ENCODE assay signal across 23 mouse cellular contexts in genomic region chr12:117229442-117229841, GRCm38 (mm10).
DNase-seq lines count a peak whose midpoint lies in the region; ATAC-seq lines count a peak whose summit lies in the region.
"Had no signal": no experiment of that assay in that cellular context is flagged by ENCODE, and none has a peak within 500 bp of the region (broad histone marks: within the 10 kb centered on the region; RNA-seq: fewer than 3 reads in every experiment).

No protein-coding gene starts in this region.

- intact Hi-C loops in left cerebral cortex, postnatal 14 days (cut with DNase I), result no loop called here
- intact Hi-C loops in left cerebral cortex, postnatal 4 days (cut with DNase I), result no loop called here

- 0 out of 2 replicates have a peak overlapping the region, but pooled peaks have one; percentile 14 for H3K27ac ChIP-seq in forebrain, embryonic 15.5 days (replicated peaks)
- H3K27ac ChIP-seq in forebrain, embryonic 14.5 days (ENCODE audit: low read depth, low read length), result no peak overlapping the region
- 0 out of 2 replicates have a peak overlapping the region, but pooled peaks have one; percentile 41 for H3K27ac ChIP-seq in midbrain, embryonic 13.5 days
- H3K27ac ChIP-seq: heart, embryonic 13.5 days; hindbrain, postnatal 0 days; limb, embryonic 13.5 days; liver, embryonic 12.5 days; neural tube, embryonic 15.5 days had no signal

- no peaks in the 10 kb centered on the region for H3K9me3 ChIP-seq in forebrain, embryonic 15.5 days
- no peaks in the 10 kb centered on the region for H3K9me3 ChIP-seq in forebrain, embryonic 14.5 days (replicated peaks; ENCODE audit: control insufficient read depth, low read length)
- no peaks in the 10 kb centered on the region for H3K9me3 ChIP-seq in midbrain, embryonic 13.5 days
- H3K9me3 ChIP-seq: heart, embryonic 13.5 days; limb, embryonic 13.5 days; liver, embryonic 12.5 days; neural tube, embryonic 15.5 days had no signal

- no peak overlapping the region for H3K9ac ChIP-seq in forebrain, embryonic 15.5 days (replicated peaks)
- no peak overlapping the region for H3K9ac ChIP-seq in forebrain, embryonic 14.5 days (ENCODE audit: low read length)
- no peak overlapping the region for H3K9ac ChIP-seq in midbrain, embryonic 13.5 days (replicated peaks)
- H3K9ac ChIP-seq: heart, embryonic 13.5 days; limb, embryonic 13.5 days; liver, embryonic 12.5 days; neural tube, embryonic 15.5 days had no signal

- no peak overlapping the region for H3K4me3 ChIP-seq in forebrain, embryonic 15.5 days
- no peak overlapping the region for H3K4me3 ChIP-seq in forebrain, embryonic 14.5 days (ENCODE audit: low read depth, low read length)
- no peak overlapping the region for H3K4me3 ChIP-seq in midbrain, embryonic 13.5 days (replicated peaks)
- H3K4me3 ChIP-seq: heart, embryonic 13.5 days; limb, embryonic 13.5 days; liver, embryonic 12.5 days; neural tube, embryonic 15.5 days had no signal

- H3K4me1 ChIP-seq in forebrain, embryonic 15.5 days, result peaks cover 16% of the 10 kb centered on the region
- H3K4me1 ChIP-seq in forebrain, embryonic 14.5 days (ENCODE audit: control insufficient read depth, insufficient read depth, low read length), result 0 out of 2 replicates have a peak, but pooled peaks cover 2% of the 10 kb centered on the region
- H3K4me1 ChIP-seq in midbrain, embryonic 13.5 days (replicated peaks), result peaks cover 37% of the 10 kb centered on the region
- H3K4me1 ChIP-seq: limb, embryonic 13.5 days; liver, embryonic 12.5 days; neural tube, embryonic 15.5 days had no signal

- no peak for DNase-seq in forebrain, embryonic 14.5 days (ENCODE audit: low spot score)
- peak; percentile 31 to 61 for DNase-seq in left cerebral cortex, postnatal 14 days (ENCODE audit: low spot score in 2 of 2)
- no peak for DNase-seq in left cerebral cortex, postnatal 4 days
- no peak for DNase-seq in cerebellum, adult 8-10 months
- no peak for DNase-seq in cerebellum, adult 18-20 months
- DNase-seq: adrenal gland, postnatal 25 days; cerebellum, postnatal 14 days; gastrocnemius, postnatal 14 days; heart, adult 18-20 months; heart, postnatal 14 days; kidney, postnatal 25 days; lung, adult 18-20 months; lung, postnatal 10 days; thymus, adult 2 months had no signal

- 0 out of 2 replicates have a peak, but pooled peaks cover 7% of the 10 kb centered on the region for H3K36me3 ChIP-seq in forebrain, embryonic 15.5 days
- H3K36me3 ChIP-seq in forebrain, embryonic 14.5 days (ENCODE audit: control insufficient read depth, insufficient read depth, low read length), result peaks cover 40% of the 10 kb centered on the region
- peaks cover 77% of the 10 kb centered on the region for H3K36me3 ChIP-seq in midbrain, embryonic 13.5 days
- H3K36me3 ChIP-seq: heart, embryonic 13.5 days; limb, embryonic 13.5 days; liver, embryonic 12.5 days had no signal

- H3K27me3 ChIP-seq in forebrain, embryonic 15.5 days, result no peaks in the 10 kb centered on the region
- H3K27me3 ChIP-seq in forebrain, embryonic 14.5 days (replicated peaks; ENCODE audit: control insufficient read depth, insufficient read depth, low read length), result no peaks in the 10 kb centered on the region
- no peaks in the 10 kb centered on the region for H3K27me3 ChIP-seq in midbrain, embryonic 13.5 days
- H3K27me3 ChIP-seq: heart, embryonic 13.5 days; limb, embryonic 13.5 days; liver, embryonic 12.5 days; neural tube, embryonic 15.5 days had no signal

- no peak for ATAC-seq in forebrain, embryonic 15.5 days (replicated peaks)
- ATAC-seq in forebrain, embryonic 14.5 days, result no peak
- no peak for ATAC-seq in midbrain, embryonic 13.5 days
- ATAC-seq: CD4-positive, CD25-positive, alpha-beta regulatory T cell, adult 4 months; hindbrain, postnatal 0 days; intestine, embryonic 16.5 days; liver, embryonic 12.5 days had no signal

- 65% methylated on average over 4 of the region's 4 CpGs for WGBS in forebrain, embryonic 15.5 days
- WGBS in forebrain, embryonic 14.5 days, result 80% methylated on average over 4 of the region's 4 CpGs
- WGBS in midbrain, embryonic 13.5 days, result 77% methylated on average over 4 of the region's 4 CpGs

- H3K4me2 ChIP-seq in forebrain, embryonic 15.5 days (replicated peaks), result no peak overlapping the region
- H3K4me2 ChIP-seq in forebrain, embryonic 14.5 days (ENCODE audit: low read length), result no peak overlapping the region
- H3K4me2 ChIP-seq in midbrain, embryonic 13.5 days (replicated peaks), result no peak overlapping the region
- H3K4me2 ChIP-seq: heart, embryonic 13.5 days; limb, embryonic 13.5 days; liver, embryonic 12.5 days; neural tube, embryonic 15.5 days had no signal

Comparison
In these comparisons a context has a peak if more than half of its experiments do, and no peak if none do; other contexts are left out.
1. DNase-seq: peak in left cerebral cortex, postnatal 14 days (2 of 2); none in forebrain, embryonic 14.5 days (single experiment), left cerebral cortex, postnatal 4 days (single experiment), cerebellum, adult 8-10 months (single experiment) and cerebellum, adult 18-20 months (0 of 2).